Mouse (Mus musculus): ENCODE results near the gene Fgfr2. TPM values are rescaled to one million over a fixed set of nuclear protein-coding genes. Genes with fewer than 3 reads are reported as not detected.

Gene Fgfr2
- polyA plus RNA-seq, 1 experiment from 2014 or later, result 93.6 TPM

- no peaks in the 10 kb centered on the region for H3K27me3 ChIP-seq (ENCODE audit: control insufficient read depth, insufficient read depth, low read length)
- WGBS, result 90% methylated on average over 4 of the region's 4 CpGs
These were observed 2893.1 kb downstream of the Fgfr2 start for GRCm38 (mm10) chr7:130230034-130230433.

GRCm38 (mm10) chr7:130225227-130225626 lies 2897.9 kb downstream of the Fgfr2 start:
- DNase-seq (ENCODE audit: low spot score) (no peak), ATAC-seq (replicated peaks; ENCODE audit: low FRiP score) (no peak)
- peaks cover 4% of the 10 kb centered on the region; the same call in 1 of the 2 replicates for H3K4me1 ChIP-seq (replicated peaks; ENCODE audit: control insufficient read depth, insufficient read depth, low read length)
- no peaks in the 10 kb centered on the region for H3K27me3 ChIP-seq (ENCODE audit: control insufficient read depth, insufficient read depth, low read length)
- no peak overlapping the region for H3K4me3 ChIP-seq (ENCODE audit: low read depth, low read length)
- no peaks in the 10 kb centered on the region for H3K36me3 ChIP-seq (ENCODE audit: control insufficient read depth, insufficient read depth, low read length)
- H3K27ac ChIP-seq (ENCODE audit: low read depth, low read length), result no peak overlapping the region
- no peak overlapping the region for H3K4me2 ChIP-seq (ENCODE audit: low read depth, low read length, severe bottlenecking)
- WGBS, result 84% methylated on average over 3 of the region's 3 CpGs
- no peak overlapping the region for H3K9ac ChIP-seq (ENCODE audit: low read length)
- H3K9me3 ChIP-seq (ENCODE audit: control insufficient read depth, low read length), result no peaks in the 10 kb centered on the region

More at GRCm38 (mm10) chr7:130230034-130230433, 2893.1 kb downstream of the Fgfr2 start:
- Histone ChIP-seq H3K4me1 (replicated peaks; ENCODE audit: control insufficient read depth, insufficient read depth, low read length) (peaks cover 2% of the 10 kb centered on the region; the same call in 1 of the 2 replicates), H3K4me3 (ENCODE audit: low read depth, low read length) (no peak overlapping the region), H3K4me2 (ENCODE audit: low read depth, low read length, severe bottlenecking) (no peak overlapping the region), H3K27ac (ENCODE audit: low read depth, low read length) (no peak overlapping the region), H3K9ac (ENCODE audit: low read length) (no peak overlapping the region), H3K36me3 (ENCODE audit: control insufficient read depth, insufficient read depth, low read length) (no peaks in the 10 kb centered on the region; the same call in 1 of the 2 replicates), H3K9me3 (ENCODE audit: control insufficient read depth, low read length) (no peaks in the 10 kb centered on the region; the same call in 1 of the 2 replicates)
- DNase-seq (ENCODE audit: low spot score) (no peak), ATAC-seq (replicated peaks; ENCODE audit: low FRiP score) (no peak)

GRCm38 (mm10) chr7:130222633-130223354 lies 2900.4 kb downstream of the Fgfr2 start:
- H3K9ac ChIP-seq (ENCODE audit: low read length), result no peak overlapping the region
- peaks cover 4% of the 10 kb centered on the region; the same call in 1 of the 2 replicates for H3K4me1 ChIP-seq (replicated peaks; ENCODE audit: control insufficient read depth, insufficient read depth, low read length)
- H3K27me3 ChIP-seq (ENCODE audit: control insufficient read depth, insufficient read depth, low read length), result no peaks in the 10 kb centered on the region
- 89% methylated on average over 8 of the region's 8 CpGs for WGBS
- no peak overlapping the region for H3K4me3 ChIP-seq (ENCODE audit: low read depth, low read length)
- H3K27ac ChIP-seq (ENCODE audit: low read depth, low read length), result no peak overlapping the region
- no peak for DNase-seq (ENCODE audit: low spot score)
- ATAC-seq (replicated peaks; ENCODE audit: low FRiP score), result no peak
- H3K9me3 ChIP-seq (ENCODE audit: control insufficient read depth, low read length), result no peaks in the 10 kb centered on the region
- no peaks in the 10 kb centered on the region for H3K36me3 ChIP-seq (ENCODE audit: control insufficient read depth, insufficient read depth, low read length)
- H3K4me2 ChIP-seq (ENCODE audit: low read depth, low read length, severe bottlenecking), result no peak overlapping the region

GRCm38 (mm10) chr7:130221661-130222387 lies 2901.3 kb downstream of the Fgfr2 start:
- H3K9ac ChIP-seq (ENCODE audit: low read length), result no peak overlapping the region
- no peak for ATAC-seq (replicated peaks; ENCODE audit: low FRiP score)

GRCm38 (mm10) chr7:130220627-130221026 lies 2902.5 kb downstream of the Fgfr2 start:
- H3K4me1 ChIP-seq (replicated peaks; ENCODE audit: control insufficient read depth, insufficient read depth, low read length), result peaks cover 6% of the 10 kb centered on the region; the same call in 1 of the 2 replicates
- H3K9me3 ChIP-seq (ENCODE audit: control insufficient read depth, low read length), result no peaks in the 10 kb centered on the region
- no peak overlapping the region for H3K4me2 ChIP-seq (ENCODE audit: low read depth, low read length, severe bottlenecking)
- no peak overlapping the region for H3K9ac ChIP-seq (ENCODE audit: low read length)
- DNase-seq (ENCODE audit: low spot score), result no peak
- no peaks in the 10 kb centered on the region for H3K27me3 ChIP-seq (ENCODE audit: control insufficient read depth, insufficient read depth, low read length)
- WGBS, result 91% methylated on average over 4 of the region's 4 CpGs
- no peak overlapping the region for H3K4me3 ChIP-seq (ENCODE audit: low read depth, low read length)
- H3K36me3 ChIP-seq (ENCODE audit: control insufficient read depth, insufficient read depth, low read length), result no peaks in the 10 kb centered on the region
- ATAC-seq (replicated peaks; ENCODE audit: low FRiP score), result no peak
- no peak overlapping the region for H3K27ac ChIP-seq (ENCODE audit: low read depth, low read length)

More at GRCm38 (mm10) chr7:130221661-130222387, 2901.3 kb downstream of the Fgfr2 start:
- WGBS, result 68% methylated on average over 17 of the region's 17 CpGs
- H3K27ac ChIP-seq (ENCODE audit: low read depth, low read length), result no peak overlapping the region; the same call in 1 of the 2 replicates
- H3K9me3 ChIP-seq (ENCODE audit: control insufficient read depth, low read length), result no peaks in the 10 kb centered on the region
- no peaks in the 10 kb centered on the region for H3K27me3 ChIP-seq (ENCODE audit: control insufficient read depth, insufficient read depth, low read length)
- H3K4me3 ChIP-seq (ENCODE audit: low read depth, low read length), result no peak overlapping the region
- no peaks in the 10 kb centered on the region for H3K36me3 ChIP-seq (ENCODE audit: control insufficient read depth, insufficient read depth, low read length)
- H3K4me2 ChIP-seq (ENCODE audit: low read depth, low read length, severe bottlenecking), result no peak overlapping the region
- H3K4me1 ChIP-seq (replicated peaks; ENCODE audit: control insufficient read depth, insufficient read depth, low read length), result peaks cover 4% of the 10 kb centered on the region; the same call in 1 of the 2 replicates
- no peak for DNase-seq (ENCODE audit: low spot score)

- Histone ChIP-seq H3K4me3 (ENCODE audit: low read depth, low read length) (no peak overlapping the region), H3K27me3 (ENCODE audit: control insufficient read depth, insufficient read depth, low read length) (no peaks in the 10 kb centered on the region), H3K36me3 (ENCODE audit: control insufficient read depth, insufficient read depth, low read length) (no peaks in the 10 kb centered on the region), H3K9ac (ENCODE audit: low read length) (no peak overlapping the region), H3K9me3 (ENCODE audit: control insufficient read depth, low read length) (no peaks in the 10 kb centered on the region), H3K27ac (ENCODE audit: low read depth, low read length) (no peak overlapping the region), H3K4me2 (ENCODE audit: low read depth, low read length, severe bottlenecking) (no peak overlapping the region), H3K4me1 (replicated peaks; ENCODE audit: control insufficient read depth, insufficient read depth, low read length) (peaks cover 13% of the 10 kb centered on the region)
- 85% methylated on average over 4 of the region's 4 CpGs for WGBS
- ATAC-seq (replicated peaks; ENCODE audit: low FRiP score), result no peak
- DNase-seq (ENCODE audit: low spot score), result no peak
These were observed 2903.3 kb downstream of the Fgfr2 start for GRCm38 (mm10) chr7:130219844-130220243.

- ATAC-seq (replicated peaks; ENCODE audit: low FRiP score), result peak; percentile 43; the same call in 1 of the 2 replicates
- H3K4me1 ChIP-seq (replicated peaks; ENCODE audit: control insufficient read depth, insufficient read depth, low read length), result peaks cover 23% of the 10 kb centered on the region
These were observed 2906.9 kb downstream of the Fgfr2 start for GRCm38 (mm10) chr7:130216272-130216671.

GRCm38 (mm10) chr7:130215348-130216252 lies 2907.6 kb downstream of the Fgfr2 start:
- peak; percentile 96 for ATAC-seq (replicated peaks; ENCODE audit: low FRiP score)
- Histone ChIP-seq H3K27ac (ENCODE audit: low read depth, low read length) (peak overlapping the region; percentile 87), H3K4me3 (ENCODE audit: low read depth, low read length) (no peak overlapping the region), H3K9me3 (ENCODE audit: control insufficient read depth, low read length) (no peaks in the 10 kb centered on the region), H3K4me1 (replicated peaks; ENCODE audit: control insufficient read depth, insufficient read depth, low read length) (peaks cover 23% of the 10 kb centered on the region), H3K36me3 (ENCODE audit: control insufficient read depth, insufficient read depth, low read length) (no peaks in the 10 kb centered on the region; the same call in 1 of the 2 replicates), H3K4me2 (ENCODE audit: low read depth, low read length, severe bottlenecking) (peak overlapping the region; percentile 24; the same call in 1 of the 2 replicates), H3K27me3 (ENCODE audit: control insufficient read depth, insufficient read depth, low read length) (no peaks in the 10 kb centered on the region), H3K9ac (ENCODE audit: low read length) (peak overlapping the region; percentile 39; the same call in 1 of the 2 replicates)
- 24% methylated on average over 21 of the region's 21 CpGs for WGBS
- DNase-seq (ENCODE audit: low spot score), result peak; percentile 88

More at GRCm38 (mm10) chr7:130216272-130216671, 2906.9 kb downstream of the Fgfr2 start:
- peak overlapping the region; percentile 62 for H3K27ac ChIP-seq (ENCODE audit: low read depth, low read length)
- no peaks in the 10 kb centered on the region; the same call in 1 of the 2 replicates for H3K36me3 ChIP-seq (ENCODE audit: control insufficient read depth, insufficient read depth, low read length)
- no peaks in the 10 kb centered on the region for H3K27me3 ChIP-seq (ENCODE audit: control insufficient read depth, insufficient read depth, low read length)
- no peak overlapping the region for H3K9ac ChIP-seq (ENCODE audit: low read length)
- no peaks in the 10 kb centered on the region for H3K9me3 ChIP-seq (ENCODE audit: control insufficient read depth, low read length)
- 18% methylated on average over 4 of the region's 4 CpGs for WGBS
- no peak overlapping the region for H3K4me3 ChIP-seq (ENCODE audit: low read depth, low read length)
- no peak for DNase-seq (ENCODE audit: low spot score)
- H3K4me2 ChIP-seq (ENCODE audit: low read depth, low read length, severe bottlenecking), result no peak overlapping the region
